Mouse (Mus musculus): Measurements from ENCODE around the gene Ccnf.

DNA sequence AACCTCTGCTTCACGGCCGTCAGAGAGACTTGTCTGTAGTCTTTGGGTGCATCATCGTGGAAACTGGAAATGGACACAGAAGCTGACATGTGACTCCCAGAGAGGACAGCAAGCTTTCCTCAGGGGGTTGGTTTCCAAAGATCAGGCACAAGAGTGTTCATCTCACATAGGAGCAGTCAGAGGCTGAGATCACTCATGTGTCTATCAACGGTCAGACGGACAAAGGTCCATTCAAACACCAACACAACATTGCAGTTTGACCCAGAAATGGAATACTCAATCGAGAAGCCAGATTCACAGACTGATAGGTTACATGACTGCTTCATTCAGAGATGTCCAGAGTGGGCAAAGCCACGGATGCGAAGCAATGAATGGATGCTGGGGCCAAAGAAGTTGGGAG is 24.6 kb downstream of the Ccnf start:
- TF ChIP-seq CTCF (IDR thresholded peaks at IDR 0.05; ENCODE audit: low read depth, low read length) (no peak), POLR2A (IDR thresholded peaks at IDR 0.05; ENCODE audit: borderline replicate concordance, low read depth, low read length) (no peak)

Measured in bone marrow macrophage, adult 2 months (primary cell).